Mouse (Mus musculus): Measurements from ENCODE around the gene Accsl. TPM values are rescaled to one million over a fixed set of nuclear protein-coding genes. Genes with fewer than 3 reads are reported as not detected.

Accsl gene
- polyA plus RNA-seq, 1 experiment from 2014 or later = 0.08 TPM

DNA sequence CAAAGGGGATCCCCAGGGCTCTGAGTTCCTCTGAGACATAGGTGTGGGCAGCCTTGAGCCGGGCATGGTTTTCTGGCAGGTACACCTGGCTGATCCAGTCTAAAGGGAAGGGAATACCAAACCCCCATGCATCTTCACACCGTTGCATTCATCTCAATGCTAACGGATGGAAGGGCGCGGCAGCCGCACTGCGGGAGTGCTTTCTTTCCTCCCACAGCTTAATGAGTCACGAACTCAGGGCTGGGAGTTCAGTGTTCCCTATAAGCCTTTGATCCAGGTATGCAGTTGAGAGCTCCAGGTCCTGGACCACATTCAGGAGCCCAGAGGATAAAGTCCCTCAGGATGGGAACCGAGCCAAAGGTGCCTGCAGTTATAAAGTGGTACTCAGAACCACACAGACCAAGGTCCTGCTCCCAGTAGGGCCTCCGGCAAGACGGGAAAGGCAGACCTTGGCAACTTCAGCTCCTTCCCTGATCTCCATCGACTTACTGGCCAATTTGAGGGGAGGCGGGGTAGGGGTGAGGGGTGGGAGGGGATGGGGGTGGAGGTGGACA, 32.6 kb downstream of the Accsl start:
- Histone ChIP-seq H3K4me1 (replicated peaks) (no peaks in the 10 kb centered on the region), H3K36me3 (peaks cover 69% of the 10 kb centered on the region), H3K4me2 (no peak overlapping the region), H3K27me3 (no peaks in the 10 kb centered on the region), H3K9me3 (no peaks in the 10 kb centered on the region), H3K9ac (no peak overlapping the region), H3K27ac (replicated peaks) (no peak overlapping the region), H3K4me3 (no peak overlapping the region)
- 72% methylated on average over 13 of the region's 13 CpGs for WGBS
- ATAC-seq (ENCODE audit: low read depth) = no peak

DNA sequence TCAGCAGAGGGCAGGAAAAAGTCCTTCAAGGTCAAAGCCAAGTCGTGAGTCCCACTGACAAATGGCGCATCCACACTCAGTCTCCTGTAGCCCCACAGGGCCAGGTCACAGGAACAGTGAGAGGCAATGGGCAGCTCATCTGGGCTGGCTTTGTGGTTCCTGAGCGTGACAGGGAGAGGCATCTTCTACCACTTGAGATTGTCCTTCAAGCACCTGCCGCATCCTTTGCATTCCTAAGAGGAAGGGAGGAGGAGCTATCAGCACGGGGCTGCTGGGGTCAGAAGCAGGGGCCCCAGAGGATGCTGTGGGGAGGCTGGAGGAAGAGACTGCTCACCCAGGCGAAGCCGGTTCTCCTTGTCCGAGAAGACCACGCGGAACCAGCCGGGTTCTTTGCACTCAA, 33.4 kb downstream of the Accsl start:
- WGBS = 81% methylated on average over 11 of the region's 11 CpGs
- H3K4me2 ChIP-seq = no peak overlapping the region
- H3K9me3 ChIP-seq = no peaks in the 10 kb centered on the region
- no peaks in the 10 kb centered on the region for H3K4me1 ChIP-seq (replicated peaks)
- H3K4me3 ChIP-seq = no peak overlapping the region
- no peak overlapping the region for H3K9ac ChIP-seq
- no peaks in the 10 kb centered on the region for H3K27me3 ChIP-seq
- peaks cover 62% of the 10 kb centered on the region for H3K36me3 ChIP-seq
- no peak overlapping the region for H3K27ac ChIP-seq (replicated peaks)
- no peak for ATAC-seq (ENCODE audit: low read depth)

DNA sequence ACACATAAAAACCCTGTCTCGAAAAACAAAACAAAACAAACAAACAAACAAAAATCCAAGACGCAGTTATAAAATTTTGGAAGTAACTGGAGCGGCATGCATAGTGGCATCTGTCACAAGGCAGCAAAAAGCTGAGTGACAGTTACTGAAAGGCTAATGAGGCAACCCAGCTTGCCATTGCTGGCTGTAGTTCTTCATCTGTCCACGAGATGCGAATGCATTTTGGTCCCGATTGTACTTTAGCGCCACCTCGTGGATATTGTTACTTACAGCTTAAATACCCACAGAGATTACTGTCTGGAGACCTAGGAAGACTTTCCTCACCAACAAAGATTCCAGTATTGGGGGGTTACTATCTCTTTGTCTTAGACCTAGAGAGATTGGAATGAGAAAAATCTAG, 45.4 kb downstream of the Accsl start:
- no peak overlapping the region for H3K9ac ChIP-seq
- no peak overlapping the region for H3K4me3 ChIP-seq
- H3K27me3 ChIP-seq = no peaks in the 10 kb centered on the region
- WGBS = 19% methylated on average over 8 of the region's 8 CpGs
- H3K4me1 ChIP-seq (replicated peaks) = peaks cover 22% of the 10 kb centered on the region
- H3K36me3 ChIP-seq = peaks cover 9% of the 10 kb centered on the region; the same call in 1 of the 2 replicates
- H3K4me2 ChIP-seq = no peak overlapping the region
- no peak overlapping the region for H3K27ac ChIP-seq (replicated peaks)
- ATAC-seq (ENCODE audit: low read depth) = peak; percentile 23; the same call in 1 of the 2 replicates
- no peaks in the 10 kb centered on the region for H3K9me3 ChIP-seq

DNA sequence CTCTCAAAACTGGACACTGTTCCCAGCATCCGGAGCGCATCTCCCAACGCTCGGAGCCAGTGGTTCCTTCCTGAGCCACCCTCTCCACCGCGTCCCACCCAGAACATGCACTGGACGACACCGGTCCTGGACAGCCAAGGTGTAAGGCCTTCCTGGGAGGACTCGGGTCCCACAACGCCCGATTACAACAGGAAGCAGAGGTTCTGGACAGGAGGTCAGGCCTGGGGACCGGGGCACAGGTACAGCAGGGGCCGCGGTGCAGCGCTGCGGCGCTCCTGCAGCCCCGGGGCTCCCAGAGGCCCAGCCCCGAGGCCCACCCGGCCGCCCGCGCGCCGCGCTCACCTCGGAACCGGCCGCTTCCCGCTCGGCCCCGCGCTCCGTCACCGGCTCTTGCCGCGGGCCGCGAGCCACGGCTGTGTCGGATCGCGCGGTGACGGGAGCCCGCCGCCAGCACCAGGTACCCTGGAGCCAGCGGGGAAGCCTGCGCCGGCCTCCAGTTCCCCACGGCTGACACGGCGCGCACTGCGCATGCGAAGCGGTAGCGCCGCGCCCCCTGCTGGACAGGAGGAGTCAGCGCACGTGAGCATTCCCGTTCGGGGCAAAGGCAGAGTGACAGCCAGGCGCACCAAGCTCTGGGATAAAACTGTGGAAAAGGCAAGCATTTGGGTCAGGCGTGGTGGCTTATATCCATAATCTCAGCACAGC, 46.8 kb downstream of the Accsl start, which contains the start of gene Ext2:
Gene Ext2 (minus strand): TSS at position 524 of the 705 bp plus-strand sequence.
- 3% methylated on average over 66 of the region's 66 CpGs for WGBS
- Histone ChIP-seq H3K4me3 (peak within 1 kb of the TSS; percentile 94), H3K9me3 (no peaks in the 10 kb centered on the region), H3K4me2 (peak within 1 kb of the TSS; percentile 79), H3K27me3 (no peaks in the 10 kb centered on the region), H3K36me3 (peaks cover 9% of the 10 kb centered on the region; the same call in 1 of the 2 replicates), H3K9ac (peak within 1 kb of the TSS; percentile 98), H3K4me1 (replicated peaks) (peaks cover 22% of the 10 kb centered on the region), H3K27ac (replicated peaks) (peak within 1 kb of the TSS; percentile 65)
- peak; percentile 93 for ATAC-seq (ENCODE audit: low read depth)

DNA sequence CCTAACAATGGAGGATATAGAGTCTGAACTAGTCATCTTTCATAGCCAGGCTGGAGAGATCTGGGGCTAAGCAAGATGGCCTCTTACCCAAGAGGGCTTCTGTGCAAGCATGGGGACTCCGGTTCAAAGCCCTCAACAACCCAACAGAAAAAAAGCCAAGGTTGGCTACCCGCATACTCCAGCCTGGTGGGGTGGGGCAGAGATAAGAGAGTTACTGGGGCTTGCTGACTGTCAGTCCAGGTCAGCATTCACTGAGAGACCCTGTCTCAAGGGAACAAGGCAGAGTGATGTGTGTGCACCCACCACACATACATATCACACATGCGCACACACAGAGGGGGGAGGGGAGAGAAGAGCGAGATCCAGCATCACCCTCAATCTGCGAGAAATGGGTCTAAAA, 51.2 kb downstream of the Accsl start:
- ATAC-seq (ENCODE audit: low read depth) = no peak
- no peak overlapping the region for H3K27ac ChIP-seq (replicated peaks)
- no peak overlapping the region for H3K4me2 ChIP-seq
- H3K4me3 ChIP-seq = no peak overlapping the region
- H3K27me3 ChIP-seq = no peaks in the 10 kb centered on the region
- peaks cover 24% of the 10 kb centered on the region for H3K4me1 ChIP-seq (replicated peaks)
- no peaks in the 10 kb centered on the region for H3K9me3 ChIP-seq
- WGBS = 98% methylated on average over 5 of the region's 5 CpGs
- no peak overlapping the region for H3K9ac ChIP-seq
- H3K36me3 ChIP-seq = peaks cover 18% of the 10 kb centered on the region

DNA sequence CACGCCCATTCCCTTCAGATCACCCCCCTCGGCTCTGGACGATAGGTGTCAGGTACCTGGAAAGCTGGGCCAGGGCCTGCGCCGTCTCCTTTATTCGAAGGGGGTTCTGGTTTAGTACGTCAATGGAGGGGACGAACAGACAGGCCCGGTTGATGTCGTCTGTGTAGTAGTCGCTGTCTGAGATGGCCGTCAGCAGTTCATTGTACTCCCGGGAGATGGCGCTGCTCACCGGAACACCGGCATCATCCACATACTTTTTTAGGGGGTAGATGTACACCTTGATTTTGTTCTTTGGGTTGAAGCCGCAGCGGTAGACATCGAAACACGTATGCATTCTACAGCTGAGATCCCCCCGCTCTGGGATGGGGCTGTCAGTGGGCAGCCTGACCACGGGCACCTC, 55.6 kb downstream of the Accsl start:
- Histone ChIP-seq H3K4me2 (no peak overlapping the region), H3K4me3 (no peak overlapping the region), H3K9ac (no peak overlapping the region), H3K9me3 (no peaks in the 10 kb centered on the region), H3K4me1 (replicated peaks) (peaks cover 3% of the 10 kb centered on the region; the same call in 1 of the 2 replicates), H3K27me3 (no peaks in the 10 kb centered on the region), H3K27ac (replicated peaks) (no peak overlapping the region), H3K36me3 (peaks cover 48% of the 10 kb centered on the region)
- WGBS = 92% methylated on average over 22 of the region's 22 CpGs
- ATAC-seq (ENCODE audit: low read depth) = no peak

DNA sequence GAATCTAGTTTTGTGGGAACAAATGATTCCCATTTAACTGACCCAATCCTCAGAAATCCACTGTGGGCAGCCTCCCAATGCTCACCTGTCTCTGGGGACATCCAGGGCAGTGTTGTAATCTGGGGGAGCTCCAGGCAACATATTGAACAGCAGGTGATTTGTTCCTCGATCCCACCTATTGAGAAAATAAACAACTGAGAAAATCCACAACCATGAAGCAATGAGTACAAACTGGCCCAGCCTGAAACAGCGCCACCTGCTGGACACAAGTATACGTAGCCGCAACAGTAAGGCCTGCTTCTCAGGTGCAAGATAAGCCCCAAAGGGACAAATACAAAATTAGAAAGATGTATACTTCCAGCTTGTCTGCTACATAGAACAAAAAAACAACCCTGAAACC, 57.1 kb downstream of the Accsl start:
- H3K4me2 ChIP-seq = no peak overlapping the region
- H3K4me3 ChIP-seq = no peak overlapping the region
- H3K9ac ChIP-seq = no peak overlapping the region
- ATAC-seq (ENCODE audit: low read depth) = no peak
- H3K27ac ChIP-seq (replicated peaks) = no peak overlapping the region
- H3K4me1 ChIP-seq (replicated peaks) = peaks cover under 1% of the 10 kb centered on the region; the same call in 1 of the 2 replicates
- 36% methylated on average over 4 of the region's 4 CpGs for WGBS
- no peaks in the 10 kb centered on the region for H3K27me3 ChIP-seq
- H3K36me3 ChIP-seq = peaks cover 61% of the 10 kb centered on the region
- H3K9me3 ChIP-seq = no peaks in the 10 kb centered on the region

DNA sequence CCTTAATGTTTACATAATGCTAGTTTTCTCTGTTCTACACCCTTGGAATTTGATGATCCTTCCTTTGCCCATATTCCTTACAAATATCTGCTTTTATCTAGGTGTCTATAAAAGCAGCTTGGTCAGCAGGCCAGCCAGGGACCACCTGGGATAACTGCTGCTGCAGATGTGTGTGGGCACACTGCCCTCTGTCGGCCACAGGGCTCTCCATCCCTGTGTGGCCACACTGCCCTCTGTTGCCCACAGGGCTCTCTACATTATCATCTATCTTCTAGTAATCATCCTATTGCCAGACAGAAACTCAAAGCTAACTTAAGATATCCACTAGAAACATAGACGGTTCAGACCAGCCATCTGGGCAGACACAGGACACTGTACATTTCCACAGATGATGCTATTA, 59.0 kb downstream of the Accsl start:
- Histone ChIP-seq H3K9ac (no peak overlapping the region), H3K27me3 (no peaks in the 10 kb centered on the region), H3K4me3 (no peak overlapping the region), H3K9me3 (no peaks in the 10 kb centered on the region), H3K36me3 (peaks cover 80% of the 10 kb centered on the region), H3K27ac (replicated peaks) (no peak overlapping the region), H3K4me1 (replicated peaks) (no peaks in the 10 kb centered on the region), H3K4me2 (no peak overlapping the region)
- no peak; the same call in 1 of the 2 replicates for ATAC-seq (ENCODE audit: low read depth)
- 13% methylated on average over 2 of the region's 2 CpGs for WGBS

DNA sequence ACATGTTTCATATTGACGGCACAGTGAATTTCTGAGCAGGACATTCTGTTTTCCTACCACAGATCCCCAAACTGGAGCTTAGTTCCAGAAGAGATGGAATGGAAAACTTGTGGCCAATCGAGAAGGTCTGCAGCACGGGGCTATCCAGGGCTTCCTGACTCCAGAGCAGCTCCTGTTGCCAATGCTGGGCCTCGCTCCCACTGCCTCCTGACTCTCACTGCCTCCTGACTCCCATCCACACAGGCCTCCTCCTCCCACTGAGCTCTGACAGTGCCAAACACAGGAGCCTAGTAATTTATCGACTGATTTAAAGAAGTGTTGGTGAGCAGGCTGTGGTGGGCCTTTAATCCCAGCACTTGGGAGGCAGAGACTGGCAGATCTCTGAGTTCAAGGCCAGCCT, 60.9 kb downstream of the Accsl start:
- H3K4me1 ChIP-seq (replicated peaks) = no peaks in the 10 kb centered on the region
- no peak overlapping the region for H3K4me2 ChIP-seq

DNA sequence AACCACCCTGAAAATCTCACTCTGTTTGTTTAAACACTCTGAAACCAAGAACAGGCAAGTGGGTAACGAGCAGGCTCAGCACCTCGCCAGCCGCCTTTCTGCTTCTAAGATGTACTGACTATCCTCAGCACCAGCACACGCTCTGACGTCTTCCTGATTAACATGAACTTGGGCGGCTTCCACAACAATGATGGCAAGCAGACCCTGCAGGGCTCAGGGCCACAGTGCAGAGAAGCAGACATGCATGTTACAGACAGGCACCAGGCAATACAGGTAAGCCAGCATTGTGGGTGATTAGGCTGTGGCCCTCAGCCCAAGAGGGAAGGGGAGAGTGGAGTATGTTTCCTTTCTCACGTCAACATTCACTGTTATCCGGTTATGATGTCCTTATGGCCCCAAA, 61.5 kb downstream of the Accsl start:
- WGBS = 89% methylated on average over 8 of the region's 8 CpGs
- Histone ChIP-seq H3K9me3 (no peaks in the 10 kb centered on the region), H3K4me2 (no peak overlapping the region), H3K9ac (no peak overlapping the region), H3K36me3 (peaks cover 88% of the 10 kb centered on the region), H3K4me1 (replicated peaks) (no peaks in the 10 kb centered on the region), H3K27ac (replicated peaks) (no peak overlapping the region), H3K27me3 (no peaks in the 10 kb centered on the region), H3K4me3 (no peak overlapping the region)
- ATAC-seq (ENCODE audit: low read depth) = no peak

More for the DNA sequence above, 60.9 kb downstream of the Accsl start:
- Histone ChIP-seq H3K27me3 (no peaks in the 10 kb centered on the region), H3K4me3 (no peak overlapping the region), H3K27ac (replicated peaks) (no peak overlapping the region), H3K36me3 (peaks cover 90% of the 10 kb centered on the region), H3K9me3 (no peaks in the 10 kb centered on the region), H3K9ac (no peak overlapping the region)
- WGBS = 91% methylated on average over 5 of the region's 5 CpGs
- no peak for ATAC-seq (ENCODE audit: low read depth)

DNA sequence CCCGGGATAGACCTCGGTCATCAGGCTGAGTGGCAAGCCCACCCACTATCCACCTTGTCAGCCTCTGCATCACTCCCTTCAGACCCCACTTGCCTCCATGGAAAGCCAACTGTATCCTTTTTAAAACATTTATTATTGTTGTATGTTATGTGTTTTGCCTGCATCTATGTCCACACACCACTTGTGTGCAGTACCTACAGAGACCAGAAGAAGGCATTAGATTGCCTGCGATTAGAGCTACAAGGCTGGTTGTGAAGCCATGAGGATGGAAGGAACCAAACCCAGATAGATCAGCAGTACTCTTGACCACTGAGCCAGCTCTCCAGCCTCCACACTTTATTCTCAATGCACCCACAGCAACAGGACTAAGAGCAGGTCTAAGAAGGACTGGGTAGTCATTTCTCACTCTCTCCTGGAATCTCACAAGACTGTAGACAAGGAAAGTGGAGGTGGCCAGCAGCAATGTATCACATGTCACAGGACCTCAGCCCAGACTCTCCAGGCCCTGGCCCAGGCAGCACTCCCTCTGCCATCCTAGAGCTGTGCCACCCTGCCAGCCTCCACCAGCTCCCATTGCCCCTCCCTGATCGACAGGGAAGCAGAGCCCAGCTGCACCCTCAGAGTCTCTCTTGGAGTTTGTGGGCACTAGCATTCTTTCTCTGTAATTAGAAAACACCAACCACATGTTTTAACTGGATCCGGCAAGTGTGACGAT, 62.3 kb downstream of the Accsl start:
- H3K36me3 ChIP-seq = peaks cover 86% of the 10 kb centered on the region

DNA sequence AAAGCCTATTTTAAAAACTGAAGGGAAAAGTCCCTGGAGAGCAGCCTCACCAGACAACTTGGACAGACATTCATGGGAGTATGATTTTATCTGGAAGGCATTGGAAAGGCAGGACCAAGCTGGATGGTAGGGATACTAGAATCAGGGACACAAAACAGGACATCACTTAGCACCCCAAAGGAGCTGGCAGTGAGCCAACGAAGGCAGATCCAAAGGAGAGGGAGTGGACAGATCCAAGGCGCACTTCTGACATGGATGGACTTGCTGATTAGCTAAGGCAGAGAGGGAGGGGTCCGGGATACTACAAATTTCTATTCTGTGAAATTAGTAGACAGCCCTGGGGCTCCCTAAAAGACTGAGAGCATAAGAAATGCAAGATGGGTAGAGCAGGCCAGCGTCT, 63.4 kb downstream of the Accsl start:
- no peak overlapping the region for H3K27ac ChIP-seq (replicated peaks)
- no peaks in the 10 kb centered on the region for H3K4me1 ChIP-seq (replicated peaks)
- no peak overlapping the region for H3K4me2 ChIP-seq
- H3K9me3 ChIP-seq = no peaks in the 10 kb centered on the region
- H3K9ac ChIP-seq = no peak overlapping the region
- H3K4me3 ChIP-seq = no peak overlapping the region
- H3K27me3 ChIP-seq = no peaks in the 10 kb centered on the region
- peaks cover 85% of the 10 kb centered on the region for H3K36me3 ChIP-seq
- no peak for ATAC-seq (ENCODE audit: low read depth)
- 88% methylated on average over 4 of the region's 4 CpGs for WGBS

More for the DNA sequence above, 62.3 kb downstream of the Accsl start:
- Histone ChIP-seq H3K27me3 (no peaks in the 10 kb centered on the region), H3K9me3 (no peaks in the 10 kb centered on the region), H3K4me1 (replicated peaks) (no peaks in the 10 kb centered on the region), H3K9ac (no peak overlapping the region), H3K4me3 (no peak overlapping the region), H3K4me2 (no peak overlapping the region), H3K27ac (replicated peaks) (no peak overlapping the region)
- ATAC-seq (ENCODE audit: low read depth) = no peak
- 94% methylated on average over 6 of the region's 6 CpGs for WGBS

Measured in neural tube, embryonic 13.5 days (tissue).